Mouse (Mus musculus): Measurements from ENCODE around the gene Cbx5. TPM values are rescaled to one million over a fixed set of nuclear protein-coding genes. Genes with fewer than 3 reads are reported as not detected.
A peak's percentile ranks its signal among the peaks of the same experiment; 100 is the strongest.
"Not testable (repeated sequence)": the region's sequence is repeated elsewhere in the genome, so short reads cannot be mapped to it uniquely, and the experiment has no call there.

Gene Cbx5
- total RNA-seq, 2 experiments from 2014 or later, result 120 to 225 TPM

- peak; percentile 60 for ATAC-seq (replicated peaks; ENCODE audit: poor library complexity, severe bottlenecking)
Measured at GRCm38 (mm10) chr15:103252660-103253059, 13.0 kb upstream of the Cbx5 start.

GRCm38 (mm10) chr15:103251595-103251994 is 12.0 kb upstream of the Cbx5 start:
- no peak for ATAC-seq (replicated peaks; ENCODE audit: poor library complexity, severe bottlenecking)

- peak; percentile 54 for ATAC-seq (replicated peaks; ENCODE audit: poor library complexity, severe bottlenecking)
Measured at GRCm38 (mm10) chr15:103250195-103250740, 10.7 kb upstream of the Cbx5 start.

GRCm38 (mm10) chr15:103249511-103249910 is 9.9 kb upstream of the Cbx5 start:
- not testable (repeated sequence) for ATAC-seq (replicated peaks; ENCODE audit: poor library complexity, severe bottlenecking)

- ATAC-seq (replicated peaks; ENCODE audit: poor library complexity, severe bottlenecking), result no peak
Measured at GRCm38 (mm10) chr15:103248401-103249313, 9.0 kb upstream of the Cbx5 start.

GRCm38 (mm10) chr15:103247782-103248400 is 8.3 kb upstream of the Cbx5 start:
- no peak for ATAC-seq (replicated peaks; ENCODE audit: poor library complexity, severe bottlenecking)

- no peak for ATAC-seq (replicated peaks; ENCODE audit: poor library complexity, severe bottlenecking)
Measured at GRCm38 (mm10) chr15:103247078-103247781, 7.6 kb upstream of the Cbx5 start.

- no peak for ATAC-seq (replicated peaks; ENCODE audit: poor library complexity, severe bottlenecking)
Measured at GRCm38 (mm10) chr15:103245616-103246015, 6.0 kb upstream of the Cbx5 start.

GRCm38 (mm10) chr15:103242885-103243284 is 3.3 kb upstream of the Cbx5 start:
- ATAC-seq (replicated peaks; ENCODE audit: poor library complexity, severe bottlenecking), result no peak

GRCm38 (mm10) chr15:103241071-103242018 is 1.7 kb upstream of the Cbx5 start:
- not testable (repeated sequence) for ATAC-seq (replicated peaks; ENCODE audit: poor library complexity, severe bottlenecking)

- ATAC-seq (replicated peaks; ENCODE audit: poor library complexity, severe bottlenecking), result peak; percentile 70
Measured at GRCm38 (mm10) chr15:103240160-103241028, 778 bp upstream of the Cbx5 start, which contains the start of gene Hnrnpa1. Hnrnpa1 (plus strand) TSS chr15:103240432.

GRCm38 (mm10) chr15:103239130-103239684 is 409 bp downstream of the Cbx5 start:
- ATAC-seq (replicated peaks; ENCODE audit: poor library complexity, severe bottlenecking), result peak; percentile 60

GRCm38 (mm10) chr15:103237295-103237694 is 2.3 kb downstream of the Cbx5 start:
- ATAC-seq (replicated peaks; ENCODE audit: poor library complexity, severe bottlenecking), result no peak

GRCm38 (mm10) chr15:103233119-103233518 is 6.5 kb downstream of the Cbx5 start:
- no peak for ATAC-seq (replicated peaks; ENCODE audit: poor library complexity, severe bottlenecking)

- no peak for ATAC-seq (replicated peaks; ENCODE audit: poor library complexity, severe bottlenecking)
Measured at GRCm38 (mm10) chr15:103228904-103229303, 10.7 kb downstream of the Cbx5 start.

- no peak for ATAC-seq (replicated peaks; ENCODE audit: poor library complexity, severe bottlenecking)
Measured at GRCm38 (mm10) chr15:103227572-103227971, 12.0 kb downstream of the Cbx5 start.

- no peak for ATAC-seq (replicated peaks; ENCODE audit: poor library complexity, severe bottlenecking)
Measured at GRCm38 (mm10) chr15:103227022-103227421, 12.6 kb downstream of the Cbx5 start.

- ATAC-seq (replicated peaks; ENCODE audit: poor library complexity, severe bottlenecking), result no peak
Measured at GRCm38 (mm10) chr15:103224161-103224560, 15.5 kb downstream of the Cbx5 start.

Data from granulocyte monocyte progenitor cell, adult 5-6 weeks (primary cell).